Mouse (Mus musculus) bone marrow macrophage, adult 2 months (primary cell): ENCODE measurements around the gene Ppp1r27.

Experiments used
- CTCF ChIP-seq: IDR thresholded peaks from 2 replicates; pipeline ENCODE4 v1.5.1; 2012; ENCODE audit warnings: low read depth, mild to moderate bottlenecking, low read length, moderate library complexity
- POLR2A ChIP-seq: IDR thresholded peaks from 2 replicates; pipeline ENCODE4 v1.6.1; 2012; ENCODE audit warnings: mild to moderate bottlenecking, low read depth, low read length, borderline replicate concordance

GRCm38 (mm10) chr11:120531646-120532045, 19.3 kb downstream of the Ppp1r27 start:
- TF ChIP-seq CTCF: no peak
- no peak for TF ChIP-seq POLR2A
